Mouse (Mus musculus) embryonic facial prominence, embryonic 11.5 days (tissue): Measurements from ENCODE around the gene Rtp4. TPM values are rescaled to one million over a fixed set of nuclear protein-coding genes. Genes with fewer than 3 reads are reported as not detected.

Experiments
- ATAC-seq: fragments of 200-750 bp; cut with Nextera tagmentation; replicated peaks from 2 replicates; pipeline ENCODE4 v1.8.0; 2017; ENCODE audit warnings: low read depth; ENCODE audit not compliant: insufficient number of reproducible peaks, low FRiP score, low TSS enrichment
- DNase-seq: peaks from one replicate; pipeline ENCODE4 v3.0.0-alpha.2; 2015; ENCODE audit warnings: low spot score
- H3K27ac ChIP-seq: fragments of 300-500 bp; sonication (generic); replicated peaks from 2 replicates; pipeline ENCODE4 v1.5.1; 2014; ENCODE audit warnings: mild to moderate bottlenecking, low read depth, low read length, control low read depth
- H3K27me3 ChIP-seq: fragments of 300-500 bp; sonication (generic); 2 replicates; pipeline ENCODE4 v1.6.1; 2014; ENCODE audit warnings: mild to moderate bottlenecking, low read length, moderate library complexity, mixed read lengths; ENCODE audit not compliant: control insufficient read depth, insufficient read depth
- H3K36me3 ChIP-seq: fragments of 300-500 bp; sonication (generic); replicated peaks from 2 replicates; pipeline ENCODE4 v1.6.1; 2014; ENCODE audit warnings: low read depth, mild to moderate bottlenecking, low read length, moderate library complexity, mixed read lengths; ENCODE audit not compliant: control insufficient read depth, insufficient read depth
- H3K4me1 ChIP-seq: fragments of 300-500 bp; sonication (generic); 2 replicates; pipeline ENCODE4 v1.6.1; 2014; ENCODE audit warnings: low read length, mixed read lengths; ENCODE audit not compliant: control insufficient read depth, insufficient read depth
- H3K4me2 ChIP-seq: fragments of 300-500 bp; sonication (generic); 2 replicates; pipeline ENCODE4 v1.6.1; 2014; ENCODE audit warnings: low read depth, mild to moderate bottlenecking, control low read depth, low read length, moderate library complexity
- H3K4me3 ChIP-seq: fragments of 300-500 bp; sonication (generic); 2 replicates; pipeline ENCODE4 v1.5.1; 2014; ENCODE audit warnings: low read depth, low read length, control low read depth
- H3K9ac ChIP-seq: fragments of 300-500 bp; sonication (generic); replicated peaks from 2 replicates; pipeline ENCODE4 v1.6.1; 2014; ENCODE audit warnings: mild to moderate bottlenecking, control low read depth, low read length
- H3K9me3 ChIP-seq: fragments of 300-500 bp; sonication (generic); replicated peaks from 2 replicates; pipeline ENCODE4 v1.6.1; 2016; ENCODE audit warnings: mild to moderate bottlenecking, low read length, inconsistent platforms, mixed read lengths; ENCODE audit not compliant: control insufficient read depth
- WGBS: fragments of 180-500 bp; shearing (Covaris S2); extraction: QIAGEN DNeasy Blood & Tissue Kit; methylation state at CpG from one replicate; pipeline ENCODE4 v1.1.7; 2014; 5-methylcytosine and 5-hydroxymethylcytosine counted together
- polyA plus RNA-seq: library from polyadenylated mRNA; unstranded; fragments of >200 nt; fragmentation: Nextera tagmentation; extraction: Ambion mirVana; gene quantifications from 2 replicates; pipeline ENCODE4 v1.2.1, GENCODE M21; 2014

Gene Rtp4
- polyA plus RNA-seq, result 2.1 TPM in 2 replicates

- DNase-seq (peak; percentile 62), ATAC-seq (peak; percentile 72)
- H3K27ac ChIP-seq, result no peak within 1 kb of the TSS; the same call in 1 of the 2 replicates
- H3K9ac ChIP-seq, result peak within 1 kb of the TSS; percentile 33
- under 1% methylated on average over 12 of the region's 12 CpGs for WGBS
- no peaks in the 10 kb centered on the region for H3K27me3 ChIP-seq
- H3K4me1 ChIP-seq, result no peaks in the 10 kb centered on the region; the same call in 1 of the 2 replicates
- H3K4me2 ChIP-seq, result peak within 1 kb of the TSS; percentile 66
- no peaks in the 10 kb centered on the region for H3K9me3 ChIP-seq
- H3K36me3 ChIP-seq, result no peaks in the 10 kb centered on the region
- peak within 1 kb of the TSS; percentile 19 for H3K4me3 ChIP-seq
These were observed at the start of gene Rtp4, which contains the start of gene Masp1 for GRCm38 (mm10) chr16:23520235-23520871. Gene Rtp4 (plus strand): TSS chr16:23520291. Gene Masp1 (minus strand): TSS chr16:23520815.

GRCm38 (mm10) chr16:23471551-23471950 is 48.5 kb upstream of the Rtp4 start:
- Histone ChIP-seq H3K27ac (no peak overlapping the region), H3K4me2 (no peak overlapping the region), H3K4me3 (no peak overlapping the region), H3K4me1 (no peaks in the 10 kb centered on the region), H3K9me3 (no peaks in the 10 kb centered on the region), H3K36me3 (no peaks in the 10 kb centered on the region), H3K9ac (no peak overlapping the region), H3K27me3 (no peaks in the 10 kb centered on the region)
- WGBS, result 92% methylated on average over 6 of the region's 6 CpGs
- ATAC-seq (no peak), DNase-seq (no peak)

GRCm38 (mm10) chr16:23472046-23472445 is 48.0 kb upstream of the Rtp4 start:
- WGBS, result 66% methylated on average over 3 of the region's 3 CpGs
- Histone ChIP-seq H3K27ac (no peak overlapping the region), H3K9me3 (no peaks in the 10 kb centered on the region), H3K4me1 (no peaks in the 10 kb centered on the region), H3K4me3 (no peak overlapping the region), H3K4me2 (no peak overlapping the region), H3K36me3 (no peaks in the 10 kb centered on the region), H3K27me3 (no peaks in the 10 kb centered on the region), H3K9ac (no peak overlapping the region)
- ATAC-seq, result no peak
- no peak for DNase-seq

- no peaks in the 10 kb centered on the region for H3K27me3 ChIP-seq
- H3K9me3 ChIP-seq, result no peaks in the 10 kb centered on the region
- no peaks in the 10 kb centered on the region for H3K4me1 ChIP-seq
- ATAC-seq, result no peak
- no peak overlapping the region for H3K4me2 ChIP-seq
- no peak overlapping the region for H3K27ac ChIP-seq
- H3K4me3 ChIP-seq, result no peak overlapping the region
- H3K36me3 ChIP-seq, result no peaks in the 10 kb centered on the region
- 88% methylated on average over 4 of the region's 4 CpGs for WGBS
- H3K9ac ChIP-seq, result no peak overlapping the region
- no peak for DNase-seq
These were observed 44.4 kb upstream of the Rtp4 start for GRCm38 (mm10) chr16:23475651-23476050.

GRCm38 (mm10) chr16:23476598-23476997 is 43.5 kb upstream of the Rtp4 start:
- Histone ChIP-seq H3K4me1 (no peaks in the 10 kb centered on the region), H3K36me3 (no peaks in the 10 kb centered on the region), H3K9ac (no peak overlapping the region), H3K9me3 (no peaks in the 10 kb centered on the region), H3K27me3 (no peaks in the 10 kb centered on the region), H3K4me2 (no peak overlapping the region), H3K27ac (no peak overlapping the region), H3K4me3 (no peak overlapping the region)
- no peak for ATAC-seq
- DNase-seq, result no peak

- Histone ChIP-seq H3K4me3 (no peak overlapping the region), H3K4me1 (no peaks in the 10 kb centered on the region), H3K36me3 (no peaks in the 10 kb centered on the region), H3K27ac (no peak overlapping the region), H3K9me3 (no peaks in the 10 kb centered on the region), H3K27me3 (no peaks in the 10 kb centered on the region), H3K9ac (no peak overlapping the region), H3K4me2 (no peak overlapping the region)
- WGBS, result 75% methylated on average over 7 of the region's 7 CpGs
- DNase-seq, result no peak
- ATAC-seq, result no peak
These were observed 40.1 kb upstream of the Rtp4 start for GRCm38 (mm10) chr16:23479872-23480603.

- Histone ChIP-seq H3K4me2 (no peak overlapping the region), H3K9me3 (no peaks in the 10 kb centered on the region), H3K36me3 (no peaks in the 10 kb centered on the region), H3K27ac (no peak overlapping the region), H3K9ac (no peak overlapping the region), H3K27me3 (no peaks in the 10 kb centered on the region), H3K4me1 (no peaks in the 10 kb centered on the region), H3K4me3 (no peak overlapping the region)
- DNase-seq (no peak), ATAC-seq (no peak)
- 67% methylated on average over 3 of the region's 3 CpGs for WGBS
These were observed 37.9 kb upstream of the Rtp4 start for GRCm38 (mm10) chr16:23482218-23482617.

GRCm38 (mm10) chr16:23482846-23483245 is 37.2 kb upstream of the Rtp4 start:
- no peaks in the 10 kb centered on the region for H3K27me3 ChIP-seq
- H3K36me3 ChIP-seq, result no peaks in the 10 kb centered on the region
- H3K4me3 ChIP-seq, result no peak overlapping the region
- no peak for ATAC-seq
- no peak overlapping the region for H3K9ac ChIP-seq
- DNase-seq, result no peak
- no peaks in the 10 kb centered on the region for H3K9me3 ChIP-seq
- no peaks in the 10 kb centered on the region for H3K4me1 ChIP-seq
- H3K4me2 ChIP-seq, result no peak overlapping the region
- no peak overlapping the region for H3K27ac ChIP-seq
- WGBS, result 92% methylated on average over 12 of the region's 12 CpGs
